8 mouse cellular contexts compared by ENCODE assay signal in the genomic region with DNA sequence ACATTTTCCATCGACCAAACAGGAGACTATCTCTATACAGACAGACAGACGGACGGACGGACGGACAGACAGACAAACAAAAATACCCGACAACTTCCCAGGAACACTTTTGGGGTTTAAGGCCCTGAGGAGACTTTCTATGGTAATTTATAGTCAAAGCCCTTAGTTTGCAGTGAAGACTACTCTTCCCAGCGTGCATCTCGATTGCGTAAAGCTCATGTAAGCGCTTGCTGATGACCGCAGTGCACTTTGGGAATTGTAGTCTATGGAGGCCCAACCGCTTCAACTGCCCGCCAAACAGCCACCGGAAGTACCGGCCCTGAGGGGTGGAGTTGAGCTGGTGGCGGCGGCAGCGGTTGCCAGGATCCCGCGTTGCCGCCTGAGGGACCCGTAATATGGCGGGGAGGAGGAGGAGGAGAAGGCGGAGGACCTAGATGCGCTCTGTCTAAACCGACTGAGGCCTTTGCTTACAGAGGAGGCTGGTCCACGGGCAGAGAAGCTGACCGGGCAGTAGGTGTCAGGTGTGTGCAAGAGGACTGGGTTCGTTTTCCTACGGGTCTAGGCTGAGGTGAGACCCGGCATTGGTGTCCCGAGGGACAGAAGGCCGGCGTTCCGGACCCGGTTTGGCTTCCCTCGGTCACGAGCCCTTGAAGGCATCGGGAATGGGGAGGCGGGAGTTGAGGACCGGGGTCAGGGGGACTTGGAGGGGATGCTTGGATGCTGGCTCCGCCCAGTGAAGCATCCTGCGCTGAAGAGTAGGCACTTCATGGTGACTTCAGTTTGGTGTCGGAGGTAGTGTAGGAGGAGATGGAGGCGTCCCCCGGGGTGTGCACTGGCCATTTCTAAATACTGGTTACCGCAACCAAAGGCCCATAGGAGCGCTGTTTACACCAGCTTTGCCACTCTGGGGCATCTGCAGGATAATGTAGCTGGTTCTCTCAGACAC. TPM values are rescaled to one million over a fixed set of nuclear protein-coding genes. Genes with fewer than 3 reads are reported as not detected.
DNase-seq lines count a peak whose midpoint lies in the region; ATAC-seq and TF ChIP-seq lines count a peak whose summit lies in the region.

A gene (plus strand): TSS at position 325 of the 946 bp plus-strand sequence.

- H3K36me3 ChIP-seq in hindbrain, postnatal 0 days (ENCODE audit: insufficient read depth, low read length), result peaks cover 6% of the 10 kb centered on the region; the same call in 1 of the 2 replicates

- under 1% methylated on average over 47 of the region's 48 CpGs for WGBS in hindbrain, postnatal 0 days

- peak; percentile 96 for ATAC-seq in hindbrain, postnatal 0 days
- peak; percentile 100 for ATAC-seq in megakaryocyte, adult 5-6 weeks (ENCODE audit: poor library complexity, severe bottlenecking)

- H3K4me2 ChIP-seq in hindbrain, postnatal 0 days (ENCODE audit: low read depth, low read length), result peak within 1 kb of the TSS; percentile 63

- intact Hi-C loops in left cerebral cortex, adult 2 months (cut with DNase I), result loop anchor here (2.0 kb wide), 1 partner anchor 28 kb away; a partner anchor contains a TSS

- H3K9me3 ChIP-seq in hindbrain, postnatal 0 days (ENCODE audit: low read length), result no peaks in the 10 kb centered on the region

- H3K27me3 ChIP-seq in hindbrain, postnatal 0 days (ENCODE audit: insufficient read depth, low read length), result no peaks in the 10 kb centered on the region

- no peak; the same call in none of the 2 replicates for TF ChIP-seq CTCF in hindbrain, postnatal 0 days (IDR thresholded peaks at IDR 0.05; ENCODE audit: low read depth)
- TF ChIP-seq CTCF in left cerebral cortex, adult 2 months (IDR thresholded peaks at IDR 0.05), result peak; percentile 16

- peaks cover 5% of the 10 kb centered on the region; the same call in 1 of the 2 replicates for H3K4me1 ChIP-seq in hindbrain, postnatal 0 days (ENCODE audit: insufficient read depth, low read length)

- H3K4me3 ChIP-seq in hindbrain, postnatal 0 days (ENCODE audit: low read length), result peak within 1 kb of the TSS; percentile 76
- peak within 1 kb of the TSS; percentile 92 for H3K4me3 ChIP-seq in left cerebral cortex, adult 2 months

- peak; percentile 94 for DNase-seq in T-cell, adult 2 months (ENCODE audit: low spot score)
- DNase-seq in cerebellum, postnatal 36 days, result peak; percentile 90 to 91
- DNase-seq in gastrocnemius, adult 18-20 months (ENCODE audit: low spot score), result peak; percentile 97
- peak; percentile 99 for DNase-seq in hindbrain, postnatal 0 days (ENCODE audit: low spot score)
- peak; percentile 93 for DNase-seq in left cerebral cortex, adult 2 months (ENCODE audit: extremely low spot score in 1 of 2, low spot score in 2 of 2)
- peak; percentile 96 for DNase-seq in right cerebral cortex, adult 2 months (ENCODE audit: low spot score in 2 of 2)
- peak; percentile 93 for DNase-seq in urinary bladder, postnatal 14 days (ENCODE audit: low spot score)

- peak within 1 kb of the TSS; percentile 85 for H3K27ac ChIP-seq in hindbrain, postnatal 0 days
- peak within 1 kb of the TSS; percentile 89 for H3K27ac ChIP-seq in left cerebral cortex, adult 2 months

- H3K9ac ChIP-seq in hindbrain, postnatal 0 days (replicated peaks; ENCODE audit: low read length), result peak within 1 kb of the TSS; percentile 63

RNA-seq across cellular contexts. Expression of the gene that starts here (rescaled TPM):
- total RNA-seq in gastrocnemius, adult 18-20 months (2021), result 1 to 10 TPM; 2.0 to 3.2 TPM
- 17.7 and 24.6 TPM in 2 replicates for total RNA-seq in hindbrain, postnatal 0 days (2014; rRNA removed)
- polyA plus RNA-seq in hindbrain, postnatal 0 days (2015; fragmentation: Nextera tagmentation; extraction: Ambion mirVana), result 14.7 and 16.1 TPM in 2 replicates
- total RNA-seq in left cerebral cortex, adult 2 months (2021), result 10 to 100 TPM; 47.6 to 47.7 TPM
- total RNA-seq in megakaryocyte, adult 5-6 weeks (2015), result 12.2 and 13.5 TPM in 2 replicates
- total RNA-seq in megakaryocyte, adult 5-6 weeks (2017), result 9.6 and 21.1 TPM in 2 replicates

Comparison
In these comparisons a context has a peak if more than half of its experiments do, and no peak if none do; other contexts are left out.
1. Peak in every context shown above with its lines: DNase-seq, ATAC-seq, H3K4me3 ChIP-seq and H3K27ac ChIP-seq.